Comparison of ENCODE assay signal across 15 mouse cellular contexts in the genomic region with DNA sequence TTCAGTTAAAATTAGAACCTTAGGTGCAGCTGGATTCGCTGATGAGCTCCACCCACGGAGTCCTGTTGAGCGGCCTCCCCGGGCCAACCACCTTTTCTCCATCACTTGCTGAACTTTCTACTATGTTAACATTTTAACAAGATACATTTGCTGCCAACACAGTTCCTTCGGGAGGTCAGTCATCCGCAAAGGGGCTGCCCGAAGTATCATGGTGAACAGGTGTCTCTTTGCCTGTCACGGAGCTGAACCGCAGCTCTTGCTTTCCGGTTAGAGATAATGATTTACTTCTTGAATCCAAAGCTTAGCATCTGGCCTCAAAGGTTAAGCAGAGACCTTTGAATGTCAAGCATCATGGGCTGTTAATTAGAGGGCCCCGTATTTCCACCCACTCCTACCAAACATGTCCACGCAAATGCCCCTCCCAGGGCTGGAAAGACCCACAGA.
DNase-seq lines count a peak whose midpoint lies in the region; ATAC-seq and TF ChIP-seq lines count a peak whose summit lies in the region.
"Had no signal": no experiment of that assay in that cellular context is flagged by ENCODE, and none has a peak within 500 bp of the region (broad histone marks: within the 10 kb centered on the region; RNA-seq: fewer than 3 reads in every experiment).

No protein-coding gene starts in this region.

- DNase-seq in heart, postnatal 4 days: no peak
- DNase-seq in c-Kit-negative CD71-positive TER-119-positive erythroid progenitor cells, embryonic 14.5 days (ENCODE audit: low read depth, low spot score): peak; percentile 24
- no peak for DNase-seq in liver, postnatal 0 days
- DNase-seq in right cerebral cortex, adult 2 months (ENCODE audit: low spot score in 2 of 2): no peak
- no peak for DNase-seq in thymus, postnatal 10 days (ENCODE audit: low spot score in 2 of 2)
- DNase-seq: embryo, embryonic 11 days; heart, postnatal 14 days; thymus, postnatal 14 days had no signal

- H3K9me3 ChIP-seq in heart, embryonic 15.5 days (replicated peaks): no peaks in the 10 kb centered on the region
- no peaks in the 10 kb centered on the region for H3K9me3 ChIP-seq in kidney, embryonic 16.5 days (ENCODE audit: low read length)
- no peaks in the 10 kb centered on the region for H3K9me3 ChIP-seq in liver, postnatal 0 days (ENCODE audit: low read length)
- no peaks in the 10 kb centered on the region for H3K9me3 ChIP-seq in neural tube, embryonic 15.5 days (replicated peaks)
- H3K9me3 ChIP-seq: megakaryocyte, embryonic 14.5 days; neural tube, embryonic 13.5 days had no signal

- H3K27me3 ChIP-seq in heart, embryonic 15.5 days: no peaks in the 10 kb centered on the region
- H3K27me3 ChIP-seq in kidney, embryonic 16.5 days (ENCODE audit: insufficient read depth, low read length): no peaks in the 10 kb centered on the region
- no peaks in the 10 kb centered on the region for H3K27me3 ChIP-seq in liver, postnatal 0 days (ENCODE audit: insufficient read depth, low read length)
- no peaks in the 10 kb centered on the region for H3K27me3 ChIP-seq in neural tube, embryonic 15.5 days (replicated peaks)
- H3K27me3 ChIP-seq: neural tube, embryonic 13.5 days had no signal

- H3K4me3 ChIP-seq in heart, embryonic 15.5 days: no peak overlapping the region
- H3K4me3 ChIP-seq in kidney, embryonic 16.5 days (ENCODE audit: low read length): no peak overlapping the region
- no peak overlapping the region for H3K4me3 ChIP-seq in liver, postnatal 0 days (ENCODE audit: low read depth, low read length)
- no peak overlapping the region for H3K4me3 ChIP-seq in neural tube, embryonic 15.5 days (replicated peaks)
- H3K4me3 ChIP-seq: left cerebral cortex, adult 2 months; megakaryocyte, embryonic 14.5 days; neural tube, embryonic 13.5 days had no signal

- H3K4me1 ChIP-seq in heart, embryonic 15.5 days (replicated peaks): peaks cover 25% of the 10 kb centered on the region
- H3K4me1 ChIP-seq in kidney, embryonic 16.5 days (ENCODE audit: insufficient read depth, low read length): peaks cover 31% of the 10 kb centered on the region
- peaks cover 49% of the 10 kb centered on the region for H3K4me1 ChIP-seq in liver, postnatal 0 days (ENCODE audit: insufficient read depth)
- no peaks in the 10 kb centered on the region; the same call in 1 of the 2 replicates for H3K4me1 ChIP-seq in neural tube, embryonic 15.5 days

- 40% methylated on average over 12 of the region's 12 CpGs for WGBS in heart, embryonic 15.5 days
- WGBS in kidney, embryonic 16.5 days: 14% methylated on average over 12 of the region's 12 CpGs
- WGBS in liver, postnatal 0 days (ENCODE audit: insufficient replicate concordance): 37% methylated on average over 12 of the region's 12 CpGs
- WGBS in neural tube, embryonic 15.5 days: 74% methylated on average over 12 of the region's 12 CpGs

- 0 out of 2 replicates have a peak overlapping the region, but pooled peaks have one; percentile 14 for H3K27ac ChIP-seq in heart, embryonic 15.5 days
- peak overlapping the region; percentile 51 for H3K27ac ChIP-seq in kidney, embryonic 16.5 days (ENCODE audit: low read length)
- peak overlapping the region; percentile 77 for H3K27ac ChIP-seq in liver, postnatal 0 days (ENCODE audit: low read depth)
- no peak overlapping the region for H3K27ac ChIP-seq in neural tube, embryonic 15.5 days (replicated peaks)
- H3K27ac ChIP-seq: left cerebral cortex, adult 2 months; neural tube, embryonic 13.5 days had no signal

- no peaks in the 10 kb centered on the region for H3K36me3 ChIP-seq in heart, embryonic 15.5 days
- H3K36me3 ChIP-seq in kidney, embryonic 16.5 days (ENCODE audit: insufficient read depth, low read length): no peaks in the 10 kb centered on the region
- no peaks in the 10 kb centered on the region for H3K36me3 ChIP-seq in liver, postnatal 0 days (replicated peaks; ENCODE audit: insufficient read depth, low read length)
- H3K36me3 ChIP-seq in neural tube, embryonic 15.5 days: no peaks in the 10 kb centered on the region
- H3K36me3 ChIP-seq: neural tube, embryonic 13.5 days had no signal

- no peak for TF ChIP-seq CTCF in liver, postnatal 0 days (IDR thresholded peaks at IDR 0.05; ENCODE audit: low read depth)

- ATAC-seq in heart, embryonic 15.5 days (replicated peaks; ENCODE audit: insufficient number of reproducible peaks, insufficient read depth, low FRiP score, low read depth): no peak
- ATAC-seq in kidney, embryonic 16.5 days (ENCODE audit: low FRiP score, low TSS enrichment): peak; percentile 86
- peak; percentile 0; the same call in 1 of the 2 replicates for ATAC-seq in liver, postnatal 0 days
- ATAC-seq in neural tube, embryonic 15.5 days (ENCODE audit: low FRiP score): no peak
- ATAC-seq: forebrain, embryonic 14.5 days had no signal

- TF ChIP-seq EP300 in liver, postnatal 0 days (IDR thresholded peaks at IDR 0.05; ENCODE audit: low read depth): no peak

- no peak overlapping the region for H3K9ac ChIP-seq in heart, embryonic 15.5 days
- H3K9ac ChIP-seq in kidney, embryonic 16.5 days (replicated peaks; ENCODE audit: low read length): no peak overlapping the region
- peak overlapping the region; percentile 44 for H3K9ac ChIP-seq in liver, postnatal 0 days (replicated peaks)
- H3K9ac ChIP-seq in neural tube, embryonic 15.5 days (replicated peaks): no peak overlapping the region
- H3K9ac ChIP-seq: neural tube, embryonic 13.5 days had no signal

- peak overlapping the region; percentile 29; the same call in 1 of the 2 replicates for H3K4me2 ChIP-seq in heart, embryonic 15.5 days
- H3K4me2 ChIP-seq in kidney, embryonic 16.5 days (replicated peaks; ENCODE audit: low read depth, low read length): peak overlapping the region; percentile 19
- H3K4me2 ChIP-seq in liver, postnatal 0 days (ENCODE audit: low read depth, low read length): peak overlapping the region; percentile 51
- no peak overlapping the region for H3K4me2 ChIP-seq in neural tube, embryonic 15.5 days
- H3K4me2 ChIP-seq: neural tube, embryonic 13.5 days had no signal

Comparison
In these comparisons a context has a peak if more than half of its experiments do, and no peak if none do; other contexts are left out.
1. ATAC-seq: peak in kidney, embryonic 16.5 days (single experiment) and liver, postnatal 0 days (single experiment); none in heart, embryonic 15.5 days (single experiment) and neural tube, embryonic 15.5 days (single experiment).